Mouse (Mus musculus) forebrain, postnatal 0 days (tissue): ENCODE results near the gene Chdh. TPM values are rescaled to one million over a fixed set of nuclear protein-coding genes. Genes with fewer than 3 reads are reported as not detected.

Source experiments
- ATAC-seq: fragments of 200-750 bp; cut with Nextera tagmentation; 2 replicates; pipeline ENCODE4 v1.8.0; 2017; ENCODE audit warnings: mild to moderate bottlenecking, moderate library complexity
- DNase-seq: peaks from one replicate; pipeline ENCODE4 v3.0.0-alpha.2; 2015
- H3K27ac ChIP-seq: fragments of 300-500 bp; sonication (generic); 2 replicates; pipeline ENCODE4 v1.5.1; 2014; ENCODE audit warnings: low read depth, mild to moderate bottlenecking, antibody characterized with exemption, low read length, moderate library complexity, mixed read lengths
- H3K27me3 ChIP-seq: fragments of 300-500 bp; sonication (generic); 2 replicates; pipeline ENCODE4 v1.6.1; 2014; ENCODE audit warnings: mild to moderate bottlenecking, low read length, mixed read lengths; ENCODE audit not compliant: insufficient read depth
- H3K36me3 ChIP-seq: fragments of 300-500 bp; sonication (generic); 2 replicates; pipeline ENCODE4 v1.6.1; 2014; ENCODE audit warnings: mild to moderate bottlenecking, moderate library complexity; ENCODE audit not compliant: insufficient read depth
- H3K4me1 ChIP-seq: fragments of 300-500 bp; sonication (generic); 2 replicates; pipeline ENCODE4 v1.6.1; 2014; ENCODE audit warnings: antibody characterized with exemption; ENCODE audit not compliant: insufficient read depth
- H3K4me2 ChIP-seq: fragments of 300-500 bp; sonication (generic); 2 replicates; pipeline ENCODE4 v1.6.1; 2014; ENCODE audit warnings: low read depth, mild to moderate bottlenecking, moderate library complexity
- H3K4me3 ChIP-seq: fragments of 300-500 bp; sonication (generic); 2 replicates; pipeline ENCODE4 v1.5.1; 2014; ENCODE audit warnings: low read depth, low read length, mixed read lengths
- H3K9ac ChIP-seq: fragments of 300-500 bp; sonication (generic); 2 replicates; pipeline ENCODE4 v1.6.1; 2014; ENCODE audit warnings: mild to moderate bottlenecking
- H3K9me3 ChIP-seq: fragments of 300-500 bp; sonication (generic); 2 replicates; pipeline ENCODE4 v1.6.1; 2016; ENCODE audit warnings: low read length
- CTCF ChIP-seq: sonication (generic); IDR thresholded peaks from 2 replicates; pipeline ENCODE4 v1.5.1; 2016; ENCODE audit warnings: antibody characterized with exemption, control low read depth, low read depth
- WGBS: fragments of 180-500 bp; shearing (Covaris S2); extraction: QIAGEN DNeasy Blood & Tissue Kit; methylation state at CpG from one replicate; pipeline ENCODE4 v1.1.7; 2014; 5-methylcytosine and 5-hydroxymethylcytosine counted together
- polyA plus RNA-seq: library from polyadenylated mRNA; unstranded; fragments of >200 nt; fragmentation: Nextera tagmentation; extraction: Ambion mirVana; gene quantifications from 2 replicates; pipeline ENCODE4 v1.2.1, GENCODE M21; 2015
- total RNA-seq: library from RNA; depleted of rRNA; stranded (reverse); fragments of >200 nt; gene quantifications from 2 replicates; pipeline ENCODE4 v1.2.3, GENCODE M21; 2014

Gene Chdh
- total and polyA plus RNA-seq, 2 experiments from 2014 or later, result 0.21 to 0.86 TPM

GRCm38 (mm10) chr14:30014487-30014886 lies 5.7 kb downstream of the Chdh start:
- Histone ChIP-seq H3K9ac (no peak overlapping the region), H3K4me1 (peaks cover 3% of the 10 kb centered on the region; the same call in 1 of the 2 replicates), H3K27me3 (no peaks in the 10 kb centered on the region), H3K4me3 (no peak overlapping the region), H3K9me3 (no peaks in the 10 kb centered on the region), H3K4me2 (no peak overlapping the region), H3K27ac (no peak overlapping the region), H3K36me3 (no peaks in the 10 kb centered on the region)
- no peak for TF ChIP-seq CTCF
- WGBS, result 37% methylated on average over 10 of the region's 10 CpGs
- DNase-seq, result no peak
- ATAC-seq, result no peak

GRCm38 (mm10) chr14:30015008-30015407 lies 6.2 kb downstream of the Chdh start:
- Histone ChIP-seq H3K27ac (no peak overlapping the region), H3K4me1 (0 out of 2 replicates have a peak, but pooled peaks cover under 1% of the 10 kb centered on the region), H3K36me3 (no peaks in the 10 kb centered on the region), H3K4me3 (no peak overlapping the region), H3K9me3 (no peaks in the 10 kb centered on the region), H3K4me2 (no peak overlapping the region), H3K27me3 (no peaks in the 10 kb centered on the region), H3K9ac (no peak overlapping the region)
- WGBS, result 68% methylated on average over 1 of the region's 1 CpGs
- TF ChIP-seq CTCF, result no peak
- no peak for DNase-seq
- ATAC-seq, result no peak

GRCm38 (mm10) chr14:30016666-30017065 lies 7.8 kb downstream of the Chdh start:
- 80% methylated on average over 5 of the region's 5 CpGs for WGBS
- Histone ChIP-seq H3K4me1 (no peaks in the 10 kb centered on the region), H3K27me3 (no peaks in the 10 kb centered on the region), H3K36me3 (no peaks in the 10 kb centered on the region), H3K4me3 (no peak overlapping the region), H3K4me2 (no peak overlapping the region), H3K9me3 (no peaks in the 10 kb centered on the region), H3K27ac (no peak overlapping the region), H3K9ac (no peak overlapping the region)
- ATAC-seq (no peak), DNase-seq (no peak)
- TF ChIP-seq CTCF, result no peak

- no peaks in the 10 kb centered on the region for H3K27me3 ChIP-seq
- no peaks in the 10 kb centered on the region for H3K36me3 ChIP-seq
- DNase-seq (no peak), ATAC-seq (no peak)
- 91% methylated on average over 8 of the region's 8 CpGs for WGBS
- H3K9ac ChIP-seq, result no peak overlapping the region
- H3K4me2 ChIP-seq, result no peak overlapping the region
- H3K27ac ChIP-seq, result no peak overlapping the region
- no peak overlapping the region for H3K4me3 ChIP-seq
- H3K9me3 ChIP-seq, result no peaks in the 10 kb centered on the region
- TF ChIP-seq CTCF, result no peak
- no peaks in the 10 kb centered on the region for H3K4me1 ChIP-seq
Observed at GRCm38 (mm10) chr14:30017794-30018462, 9.1 kb downstream of the Chdh start.

- no peaks in the 10 kb centered on the region for H3K27me3 ChIP-seq
- no peaks in the 10 kb centered on the region for H3K4me1 ChIP-seq
- no peak overlapping the region for H3K9ac ChIP-seq
- 99% methylated on average over 4 of the region's 4 CpGs for WGBS
- DNase-seq, result no peak
- H3K4me2 ChIP-seq, result no peak overlapping the region
- no peak overlapping the region for H3K27ac ChIP-seq
- no peak for ATAC-seq
- H3K9me3 ChIP-seq, result no peaks in the 10 kb centered on the region
- TF ChIP-seq CTCF, result no peak
- H3K4me3 ChIP-seq, result no peak overlapping the region
- H3K36me3 ChIP-seq, result no peaks in the 10 kb centered on the region
Observed at GRCm38 (mm10) chr14:30018463-30018801, 9.6 kb downstream of the Chdh start.

- H3K4me3 ChIP-seq, result no peak overlapping the region
- no peak overlapping the region for H3K9ac ChIP-seq
- DNase-seq (no peak), ATAC-seq (no peak)
- no peak overlapping the region for H3K27ac ChIP-seq
- H3K9me3 ChIP-seq, result no peaks in the 10 kb centered on the region
- H3K4me2 ChIP-seq, result no peak overlapping the region
- no peaks in the 10 kb centered on the region for H3K36me3 ChIP-seq
- no peak for TF ChIP-seq CTCF
- WGBS, result 94% methylated on average over 6 of the region's 6 CpGs
- H3K27me3 ChIP-seq, result no peaks in the 10 kb centered on the region
- H3K4me1 ChIP-seq, result no peaks in the 10 kb centered on the region
Observed at GRCm38 (mm10) chr14:30018846-30019245, 10.0 kb downstream of the Chdh start.

- ATAC-seq, result no peak
- H3K4me3 ChIP-seq, result no peak overlapping the region
- H3K27ac ChIP-seq, result no peak overlapping the region
- WGBS, result 94% methylated on average over 8 of the region's 8 CpGs
- H3K36me3 ChIP-seq, result no peaks in the 10 kb centered on the region
- TF ChIP-seq CTCF, result no peak
- H3K27me3 ChIP-seq, result no peaks in the 10 kb centered on the region
- H3K4me1 ChIP-seq, result no peaks in the 10 kb centered on the region
- DNase-seq, result no peak
- H3K4me2 ChIP-seq, result no peak overlapping the region
- H3K9ac ChIP-seq, result no peak overlapping the region
- no peaks in the 10 kb centered on the region for H3K9me3 ChIP-seq
Observed at GRCm38 (mm10) chr14:30019375-30019774, 10.6 kb downstream of the Chdh start.
